Mouse (Mus musculus) liver, postnatal 0 days (tissue): ENCODE measurements around the gene Prcp. TPM values are rescaled to one million over a fixed set of nuclear protein-coding genes. Genes with fewer than 3 reads are reported as not detected.

Experiments used
- ATAC-seq: fragments of 200-750 bp; cut with Nextera tagmentation; 2 replicates; pipeline ENCODE4 v1.8.0; 2017; ENCODE audit warnings: mild to moderate bottlenecking, moderate library complexity
- DNase-seq: peaks from one replicate; pipeline ENCODE4 v3.0.0-alpha.2; 2016
- H3K27ac ChIP-seq: fragments of 300-500 bp; sonication (generic); 2 replicates; pipeline ENCODE4 v1.5.1; 2014; ENCODE audit warnings: antibody characterized with exemption, moderate library complexity, mild to moderate bottlenecking, low read depth
- H3K27me3 ChIP-seq: fragments of 300-500 bp; sonication (generic); 2 replicates; pipeline ENCODE4 v1.6.1; 2014; ENCODE audit warnings: low read length, control low read depth, mixed read lengths; ENCODE audit not compliant: insufficient read depth
- H3K36me3 ChIP-seq: fragments of 300-500 bp; sonication (generic); replicated peaks from 2 replicates; pipeline ENCODE4 v1.6.1; 2014; ENCODE audit warnings: mild to moderate bottlenecking, control low read depth, low read length, moderate library complexity, mixed read lengths; ENCODE audit not compliant: insufficient read depth
- H3K4me1 ChIP-seq: fragments of 300-500 bp; sonication (generic); 2 replicates; pipeline ENCODE4 v1.6.1; 2014; ENCODE audit warnings: antibody characterized with exemption, mild to moderate bottlenecking, control low read depth; ENCODE audit not compliant: insufficient read depth
- H3K4me2 ChIP-seq: fragments of 300-500 bp; sonication (generic); 2 replicates; pipeline ENCODE4 v1.6.1; 2014; ENCODE audit warnings: low read depth, mild to moderate bottlenecking, low read length, moderate library complexity, mixed read lengths
- H3K4me3 ChIP-seq: fragments of 300-500 bp; sonication (generic); 2 replicates; pipeline ENCODE4 v1.5.1; 2014; ENCODE audit warnings: low read depth, low read length
- H3K9ac ChIP-seq: fragments of 300-500 bp; sonication (generic); replicated peaks from 2 replicates; pipeline ENCODE4 v1.6.1; 2014; ENCODE audit warnings: mild to moderate bottlenecking, moderate library complexity
- H3K9me3 ChIP-seq: fragments of 300-500 bp; sonication (generic); 2 replicates; pipeline ENCODE4 v1.6.1; 2016; ENCODE audit warnings: mild to moderate bottlenecking, control low read depth, low read length, mixed read lengths
- CTCF ChIP-seq: sonication (generic); IDR thresholded peaks from 2 replicates; pipeline ENCODE4 v1.5.1; 2016; ENCODE audit warnings: antibody characterized with exemption, low read depth
- EP300 ChIP-seq: IDR thresholded peaks from 2 replicates; pipeline ENCODE4 v1.6.1; 2016; ENCODE audit warnings: antibody characterized with exemption, low read depth, mild to moderate bottlenecking
- WGBS: fragments of 180-500 bp; shearing (Covaris S2); extraction: QIAGEN DNeasy Blood & Tissue Kit; methylation state at CpG from one replicate; pipeline ENCODE4 v1.1.7; 2014; ENCODE audit not compliant: insufficient replicate concordance; 5-methylcytosine and 5-hydroxymethylcytosine counted together
- polyA plus RNA-seq: library from polyadenylated mRNA; unstranded; fragments of >200 nt; fragmentation: Nextera tagmentation; extraction: Ambion mirVana; gene quantifications from 2 replicates; pipeline ENCODE4 v1.2.1, GENCODE M21; 2015

The Prcp gene
- polyA plus RNA-seq, 1 experiment from 2014 or later = 11.5 TPM

DNA sequence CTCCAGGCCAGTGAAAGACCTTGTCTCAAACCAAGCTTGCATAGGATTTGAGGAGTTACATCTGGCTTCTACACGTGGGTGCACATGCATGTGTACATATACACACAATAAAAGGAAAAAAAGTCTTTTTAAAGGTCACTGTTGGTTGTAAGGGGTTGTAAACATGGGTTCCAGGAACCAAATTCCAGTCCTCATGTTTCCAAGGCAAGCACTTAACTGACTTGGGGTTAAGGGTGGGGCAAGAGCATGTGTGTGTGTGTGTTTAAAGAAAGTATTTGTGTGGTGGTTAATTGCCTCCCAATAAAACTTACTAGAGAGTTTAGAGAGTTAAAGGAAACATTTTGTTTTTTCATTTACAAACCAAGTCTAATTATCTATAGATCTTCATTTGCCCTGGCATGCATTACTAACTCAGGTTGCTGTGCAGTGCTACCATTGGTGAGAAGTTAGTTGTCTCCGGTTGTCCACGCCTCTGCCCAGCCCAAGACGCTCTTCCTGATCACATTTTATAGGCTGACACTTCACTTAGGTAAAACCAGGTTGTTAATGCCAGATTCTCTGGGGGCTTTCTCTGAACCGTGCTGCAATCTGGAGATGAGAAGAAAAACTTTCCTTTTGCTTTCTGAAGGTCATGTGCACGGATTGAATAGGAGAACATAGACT, 10.9 kb downstream of the Prcp start:
- Histone ChIP-seq H3K9ac (no peak overlapping the region; the same call in 1 of the 2 replicates), H3K27me3 (no peaks in the 10 kb centered on the region), H3K4me1 (peaks cover 28% of the 10 kb centered on the region), H3K27ac (0 out of 2 replicates have a peak overlapping the region, but pooled peaks have one; percentile 30), H3K36me3 (peaks cover 3% of the 10 kb centered on the region; the same call in 1 of the 2 replicates), H3K4me2 (peak overlapping the region; percentile 36), H3K4me3 (no peak overlapping the region), H3K9me3 (no peaks in the 10 kb centered on the region)
- no peak for DNase-seq
- TF ChIP-seq CTCF (no peak), EP300 (no peak)
- WGBS = 69% methylated on average over 6 of the region's 6 CpGs
- ATAC-seq = no peak

GRCm38 (mm10) chr7:92886801-92887200, 12.5 kb downstream of the Prcp start:
- Histone ChIP-seq H3K27me3 (no peaks in the 10 kb centered on the region), H3K4me2 (peak overlapping the region; percentile 23; the same call in 1 of the 2 replicates), H3K9me3 (no peaks in the 10 kb centered on the region), H3K27ac (peak overlapping the region; percentile 64), H3K9ac (no peak overlapping the region), H3K36me3 (0 out of 2 replicates have a peak, but pooled peaks cover 3% of the 10 kb centered on the region), H3K4me1 (peaks cover 22% of the 10 kb centered on the region), H3K4me3 (no peak overlapping the region)
- ATAC-seq (peak; percentile 52), DNase-seq (no peak)
- 60% methylated on average over 7 of the region's 7 CpGs for WGBS
- peak; percentile 81 for TF ChIP-seq EP300
- no peak for TF ChIP-seq CTCF

- H3K4me3 ChIP-seq = no peak overlapping the region
- WGBS = 75% methylated on average over 5 of the region's 5 CpGs
- peaks cover 22% of the 10 kb centered on the region for H3K4me1 ChIP-seq
- H3K4me2 ChIP-seq = peak overlapping the region; percentile 23; the same call in 1 of the 2 replicates
- H3K9me3 ChIP-seq = no peaks in the 10 kb centered on the region
- no peaks in the 10 kb centered on the region for H3K27me3 ChIP-seq
- no peak for DNase-seq
- no peak overlapping the region for H3K9ac ChIP-seq
- TF ChIP-seq EP300 (no peak), CTCF (no peak)
- ATAC-seq = no peak
- 0 out of 2 replicates have a peak, but pooled peaks cover 3% of the 10 kb centered on the region for H3K36me3 ChIP-seq
- no peak overlapping the region for H3K27ac ChIP-seq
Measured at GRCm38 (mm10) chr7:92887230-92887629, 13.0 kb downstream of the Prcp start.

GRCm38 (mm10) chr7:92890211-92890610, 15.9 kb downstream of the Prcp start:
- Histone ChIP-seq H3K4me2 (no peak overlapping the region), H3K4me3 (no peak overlapping the region), H3K4me1 (peaks cover 9% of the 10 kb centered on the region), H3K27ac (no peak overlapping the region), H3K27me3 (no peaks in the 10 kb centered on the region), H3K9ac (no peak overlapping the region), H3K36me3 (no peaks in the 10 kb centered on the region), H3K9me3 (no peaks in the 10 kb centered on the region)
- DNase-seq = no peak
- TF ChIP-seq EP300 = no peak
- no peak for TF ChIP-seq CTCF
- WGBS = 61% methylated on average over 1 of the region's 1 CpGs
- ATAC-seq = no peak

GRCm38 (mm10) chr7:92890618-92891230, 16.5 kb downstream of the Prcp start:
- no peak for TF ChIP-seq CTCF
- no peak for TF ChIP-seq EP300
- no peak for ATAC-seq

GRCm38 (mm10) chr7:92893478-92893877, 19.2 kb downstream of the Prcp start:
- ATAC-seq = no peak
- Histone ChIP-seq H3K36me3 (no peaks in the 10 kb centered on the region), H3K4me2 (no peak overlapping the region), H3K4me1 (no peaks in the 10 kb centered on the region), H3K27me3 (no peaks in the 10 kb centered on the region), H3K9me3 (no peaks in the 10 kb centered on the region), H3K27ac (no peak overlapping the region), H3K4me3 (no peak overlapping the region), H3K9ac (no peak overlapping the region)
- TF ChIP-seq CTCF (peak; percentile 74), EP300 (no peak)
- no peak for DNase-seq
- WGBS = 36% methylated on average over 3 of the region's 3 CpGs

More at GRCm38 (mm10) chr7:92890618-92891230, 16.5 kb downstream of the Prcp start:
- H3K27ac ChIP-seq = no peak overlapping the region
- no peak overlapping the region for H3K4me2 ChIP-seq
- DNase-seq = no peak
- H3K27me3 ChIP-seq = no peaks in the 10 kb centered on the region
- no peak overlapping the region for H3K4me3 ChIP-seq
- H3K4me1 ChIP-seq = peaks cover 5% of the 10 kb centered on the region
- H3K9ac ChIP-seq = no peak overlapping the region
- H3K36me3 ChIP-seq = no peaks in the 10 kb centered on the region
- H3K9me3 ChIP-seq = no peaks in the 10 kb centered on the region
- WGBS = 53% methylated on average over 4 of the region's 4 CpGs
